Mouse (Mus musculus): ENCODE measurements at regions not wholly inside any gene's neighbourhood (a gene's known extent, or its start where the extent isn't known, plus 50 kb on each side); places are given as distances from the start of the nearest gene placed in this dataset.

DNA sequence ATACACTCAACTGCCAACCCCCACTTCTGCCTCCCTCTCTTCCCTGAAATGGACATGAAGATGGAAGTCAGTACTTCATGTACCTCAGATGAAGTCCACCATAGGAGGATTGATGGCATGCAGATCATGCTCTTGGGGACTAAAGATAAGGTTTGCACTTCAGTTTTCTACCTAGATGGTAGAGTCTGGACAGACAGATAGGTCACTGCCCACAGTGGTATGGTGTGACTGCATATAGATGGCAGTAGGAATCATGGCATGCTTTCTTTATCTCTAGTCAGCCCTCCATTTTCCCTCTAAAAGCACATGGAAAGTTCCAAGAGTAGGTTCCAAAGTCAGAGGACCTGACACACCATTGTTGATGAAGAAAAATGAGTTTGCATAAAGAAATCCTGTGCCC, 145.6 kb upstream of the Mocs2 start:
- no peak for DNase-seq
- intact Hi-C loops (cut with DNase I) = no loop called here

DNA sequence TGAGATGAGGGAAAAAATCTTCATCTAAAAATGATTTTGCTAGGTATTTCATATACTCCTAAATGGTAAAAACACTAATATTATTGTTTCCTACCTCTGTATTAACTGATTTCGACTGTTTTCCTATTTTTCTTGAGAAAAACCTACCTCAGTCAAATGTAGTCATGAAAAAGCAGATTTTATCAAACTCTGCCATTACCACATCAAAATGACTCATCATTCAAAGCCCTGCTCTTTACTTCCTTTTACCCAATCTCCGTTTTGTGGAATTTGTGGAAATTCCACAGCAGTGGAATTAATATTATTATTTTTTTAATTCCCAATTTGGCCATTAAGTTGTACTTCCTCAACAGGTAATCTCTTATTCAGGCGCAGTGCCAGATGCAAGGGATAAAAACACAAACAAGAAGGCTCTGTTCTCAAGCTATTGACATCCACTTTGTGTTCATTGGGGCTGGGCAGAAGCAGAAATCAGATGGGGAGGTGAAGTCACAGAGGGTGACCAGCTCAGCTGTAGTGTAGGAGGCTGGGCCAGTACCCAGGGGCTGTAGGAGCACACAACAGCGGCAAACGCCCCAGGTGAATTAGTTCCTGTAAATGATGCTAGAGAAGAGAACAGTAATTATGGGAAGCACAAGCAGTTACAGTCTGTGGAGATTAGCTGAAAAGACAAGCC, 138.2 kb upstream of the Mocs2 start:
- intact Hi-C loops (cut with DNase I) = no loop called here
- no peak for DNase-seq

DNA sequence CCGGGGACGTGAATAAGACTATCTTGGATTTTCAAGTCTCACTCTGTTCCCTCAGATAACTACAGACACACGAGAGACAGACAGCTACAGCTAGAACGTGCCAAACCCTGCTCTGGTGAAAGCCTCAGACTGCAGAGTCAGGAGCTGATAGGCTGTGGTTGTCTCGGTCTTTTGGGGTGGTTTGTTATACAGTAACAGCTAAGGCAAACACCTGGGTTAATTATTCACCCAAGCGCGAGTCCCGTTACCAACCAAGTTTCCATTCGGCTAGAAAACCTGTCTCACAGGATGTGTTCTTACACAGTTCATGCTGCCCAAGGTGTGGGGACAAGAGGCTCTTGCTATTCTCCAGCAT, 137.7 kb upstream of the Mocs2 start:
- intact Hi-C loops (cut with DNase I) = no loop called here
- no peak for DNase-seq

DNA sequence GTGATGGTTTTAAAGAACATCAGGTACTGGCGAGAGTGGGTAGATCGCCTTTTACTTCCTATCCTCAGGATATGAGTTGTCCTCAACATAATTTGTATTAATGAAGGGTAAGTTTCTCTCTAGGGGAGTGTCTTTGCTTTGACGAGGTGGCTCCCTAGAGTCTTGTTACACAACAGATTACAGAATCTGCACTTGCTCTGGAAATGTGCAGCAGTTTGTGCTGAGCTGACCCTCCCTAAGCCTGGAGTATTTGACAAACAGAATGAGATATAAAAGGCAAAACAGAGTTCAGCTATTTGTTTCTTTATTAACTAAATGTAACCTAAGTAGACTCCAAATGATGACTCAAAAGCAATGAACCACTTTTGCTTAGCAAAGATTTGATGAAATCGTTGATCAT, 136.8 kb upstream of the Mocs2 start:
- no peak for DNase-seq
- intact Hi-C loops (cut with DNase I) = no loop called here

DNA sequence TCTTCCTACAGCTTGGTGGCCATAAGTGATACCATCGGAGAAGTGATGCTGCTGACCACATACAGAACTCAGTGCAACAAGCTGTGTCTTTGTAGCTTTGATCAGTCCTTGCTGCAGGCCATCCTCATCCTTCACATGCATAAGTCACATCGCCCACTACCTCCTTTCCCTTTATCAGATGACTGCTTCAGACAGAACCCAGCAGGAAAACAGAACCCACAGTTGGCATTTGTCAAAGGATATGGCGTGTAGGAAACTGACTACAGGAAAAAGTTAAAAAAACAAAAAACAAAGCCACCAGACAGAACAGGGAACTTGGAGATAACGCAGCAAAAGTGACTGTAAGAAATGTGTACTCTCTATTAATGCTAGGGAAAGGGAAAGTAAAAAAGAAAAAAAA, 136.1 kb upstream of the Mocs2 start:
- intact Hi-C loops (cut with DNase I) = no loop called here
- DNase-seq = no peak

DNA sequence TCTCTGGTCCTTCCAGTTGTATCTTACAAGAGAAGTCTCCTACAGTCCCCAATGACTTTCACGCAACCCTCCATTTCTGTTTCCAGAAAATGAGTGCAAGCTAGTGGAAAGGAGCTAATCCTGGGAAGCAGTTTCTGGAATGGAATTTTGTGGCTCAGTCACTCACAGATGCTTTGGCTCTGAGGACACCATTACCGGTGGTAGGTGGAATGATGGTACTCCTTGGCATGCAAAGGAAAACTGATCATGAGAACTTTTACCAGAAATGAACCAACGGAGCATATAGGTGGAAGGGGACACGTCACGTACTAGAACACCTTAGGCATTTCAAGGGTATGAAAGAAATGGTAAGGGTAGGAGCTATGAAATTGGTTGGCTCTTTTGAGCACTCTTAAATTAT, 135.1 kb upstream of the Mocs2 start:
- DNase-seq = no peak

DNA sequence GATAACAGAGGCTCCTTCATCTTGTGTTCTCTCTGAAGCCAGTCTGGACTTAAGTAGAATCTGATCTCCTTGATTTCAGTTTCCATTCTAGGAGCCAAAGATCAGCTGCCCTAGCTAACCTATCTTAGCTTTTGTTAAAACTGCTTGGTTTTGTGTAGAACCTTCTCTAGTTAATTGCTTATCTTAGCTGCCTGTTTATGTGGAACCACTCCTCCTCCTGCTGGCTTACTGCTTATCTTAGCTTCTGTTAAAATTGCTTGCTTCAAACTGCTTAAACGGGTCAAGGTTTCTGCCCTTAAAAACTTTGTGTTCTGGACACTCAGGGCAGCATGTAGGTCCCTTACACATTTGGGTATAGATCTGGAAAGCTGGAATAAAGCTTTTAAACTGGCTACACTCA, 133.7 kb upstream of the Mocs2 start:
- intact Hi-C loops (cut with DNase I) = no loop called here

More for the DNA sequence above, 135.1 kb upstream of the Mocs2 start:
- intact Hi-C loops (cut with DNase I) = no loop called here

DNA sequence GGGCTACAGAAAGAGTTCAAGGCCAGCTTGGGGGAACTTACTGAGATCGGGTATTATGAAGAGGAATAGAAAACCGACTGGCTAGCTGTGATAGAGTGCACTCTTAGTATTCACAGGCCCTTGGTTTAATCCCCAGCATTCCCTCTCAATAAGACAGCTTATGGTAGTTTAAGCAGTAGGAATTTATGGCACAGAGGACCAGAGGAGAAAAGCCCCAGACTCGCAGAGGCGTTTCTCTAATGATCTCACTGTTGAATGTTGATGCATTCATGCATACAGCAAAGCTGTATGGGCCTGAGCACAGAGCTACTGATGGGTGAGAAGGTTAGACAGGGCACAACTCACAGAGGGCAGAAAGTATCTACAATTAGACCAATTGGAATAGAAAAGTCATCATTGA, 132.7 kb upstream of the Mocs2 start:
- DNase-seq = no peak
- intact Hi-C loops (cut with DNase I) = no loop called here

More for the DNA sequence above, 133.7 kb upstream of the Mocs2 start:
- DNase-seq = no peak

DNA sequence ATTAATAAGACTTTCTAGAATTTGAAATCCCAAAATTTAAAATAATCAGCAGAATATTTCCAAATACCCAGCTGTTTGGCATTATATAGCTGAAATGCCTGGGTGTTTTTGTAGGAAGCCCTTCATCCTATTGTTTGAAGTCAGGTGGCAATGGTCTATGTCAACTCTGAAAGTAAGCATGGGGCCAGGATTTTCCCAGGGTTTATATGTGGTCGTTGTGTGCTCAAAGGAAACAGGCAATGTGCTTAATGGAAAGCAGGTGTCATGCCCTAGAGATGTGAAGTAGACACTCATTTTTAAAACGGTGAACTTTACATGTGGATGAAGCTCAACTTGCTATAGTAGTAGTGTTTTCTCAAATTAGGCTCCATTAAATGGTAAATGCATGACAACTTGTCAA, 105.4 kb upstream of the Mocs2 start:
- no peak for DNase-seq
- intact Hi-C loops (cut with DNase I) = no loop called here

DNA sequence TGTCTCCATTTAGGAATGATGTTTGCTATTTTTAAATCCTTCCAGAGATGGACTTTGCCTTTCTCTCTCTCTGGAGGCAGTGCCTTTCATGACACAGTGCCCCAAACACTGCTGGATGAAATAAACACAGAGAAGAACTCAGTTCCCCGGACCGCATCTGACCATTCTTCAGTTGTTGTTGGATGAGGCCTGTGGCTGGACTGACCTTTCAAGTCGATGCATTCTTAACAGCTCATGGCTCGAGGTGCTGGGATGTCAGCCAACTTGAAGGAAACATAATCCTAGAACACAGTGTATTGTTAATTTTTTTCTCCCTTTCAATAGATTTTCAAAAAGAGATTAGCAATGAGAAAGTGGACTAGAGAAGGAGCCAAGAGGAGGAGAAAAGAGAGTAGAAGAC, 98.3 kb upstream of the Mocs2 start:
- intact Hi-C loops (cut with DNase I) = no loop called here
- peak; percentile 16 to 54 for DNase-seq

DNA sequence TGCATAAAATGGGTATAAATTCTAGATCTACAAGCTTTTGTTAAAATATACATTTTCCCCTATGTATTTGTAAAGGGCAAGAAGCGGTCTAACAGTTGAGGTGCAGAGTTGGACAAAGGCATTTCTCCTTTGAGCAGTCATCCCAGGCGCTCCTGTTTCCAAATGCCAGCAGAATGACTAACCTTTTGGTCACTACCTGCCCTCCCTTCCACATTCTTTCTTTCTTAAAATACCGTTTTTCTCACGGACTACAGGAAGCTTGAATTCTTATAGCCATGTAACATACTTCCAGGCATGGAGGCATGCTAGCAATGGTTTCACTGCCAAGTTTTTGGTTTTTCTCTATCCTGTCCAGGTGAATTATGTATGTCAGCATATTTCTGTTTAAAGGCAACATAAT, 91.2 kb upstream of the Mocs2 start:
- no peak for DNase-seq
- intact Hi-C loops (cut with DNase I) = no loop called here

DNA sequence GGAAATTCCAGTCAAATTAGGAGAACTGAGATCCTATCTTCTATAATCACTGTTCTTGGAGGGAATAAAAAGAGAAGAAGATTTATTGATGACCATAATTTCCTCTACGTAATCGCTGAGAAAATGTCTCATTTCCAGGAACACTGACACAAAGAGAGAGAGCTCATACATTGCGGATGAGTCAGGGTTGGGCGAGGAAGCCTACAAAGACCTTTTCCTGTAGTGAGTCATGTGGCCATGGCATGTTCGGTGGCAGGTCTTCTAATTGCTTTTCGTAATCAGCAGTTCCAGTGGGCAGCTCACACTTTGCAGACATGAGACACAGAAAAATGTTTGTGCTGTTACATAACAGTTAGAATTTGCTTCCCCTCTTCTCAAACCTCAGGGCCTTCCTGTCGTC, 83.0 kb upstream of the Mocs2 start:
- intact Hi-C loops (cut with DNase I) = no loop called here
- no peak for DNase-seq

DNA sequence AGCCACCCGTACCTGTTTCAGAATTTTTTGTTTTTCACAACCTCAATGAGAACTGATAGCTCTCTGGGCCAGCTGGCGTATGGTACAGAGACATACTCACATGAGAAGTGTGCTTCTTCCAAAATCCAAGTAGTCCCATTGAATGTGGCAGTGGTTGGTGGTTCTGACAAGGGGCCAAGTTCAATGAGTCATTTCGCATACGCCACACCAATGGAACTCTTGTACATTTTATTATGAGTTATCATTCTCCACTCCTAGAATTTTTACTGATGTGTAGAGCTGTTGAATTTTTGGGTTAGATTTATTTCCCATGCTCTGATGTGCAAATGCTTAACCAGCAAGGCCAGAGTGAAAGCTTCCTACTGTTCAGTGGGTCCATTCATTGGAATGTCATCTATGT, 82.0 kb upstream of the Mocs2 start:
- intact Hi-C loops (cut with DNase I) = no loop called here
- DNase-seq = no peak

DNA sequence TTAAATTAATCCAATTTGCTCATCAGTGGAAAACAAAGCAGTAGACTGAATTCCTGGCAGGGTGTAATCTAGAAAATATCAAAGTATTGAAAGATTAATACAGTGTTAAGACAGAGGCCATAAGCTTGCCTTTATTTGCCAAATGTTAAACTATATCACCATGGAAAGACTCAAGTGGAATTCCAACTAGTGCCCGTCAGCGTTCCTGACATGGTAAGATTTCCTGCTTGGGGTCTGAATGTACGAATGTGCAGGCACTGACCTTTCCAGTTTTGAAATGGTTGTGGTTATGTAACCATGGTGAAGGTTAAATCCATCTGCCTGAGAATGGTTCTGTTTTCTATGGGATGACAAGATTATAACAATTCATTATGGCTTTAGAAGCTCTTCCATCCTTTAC, 75.5 kb upstream of the Mocs2 start:
- intact Hi-C loops (cut with DNase I) = no loop called here
- no peak for DNase-seq

DNA sequence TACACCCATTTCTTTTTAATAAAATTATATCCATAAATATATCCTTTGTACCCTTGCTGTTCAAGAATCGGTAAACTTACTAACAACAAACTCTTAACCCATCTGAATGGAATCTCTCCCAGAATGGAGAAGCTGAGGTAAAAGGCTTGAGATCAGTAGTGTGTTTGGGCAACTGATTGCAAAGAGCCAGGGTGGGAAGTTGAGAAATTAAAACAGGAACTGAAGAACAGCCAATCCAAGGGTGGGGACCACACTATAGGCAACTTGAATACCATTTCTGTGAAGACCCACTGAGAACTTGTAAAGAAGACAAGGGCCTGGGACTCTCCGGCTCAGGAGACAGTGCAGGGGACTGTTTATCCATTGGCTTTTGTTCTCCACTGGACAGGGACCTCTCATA, 72.2 kb upstream of the Mocs2 start:
- DNase-seq = no peak
- intact Hi-C loops (cut with DNase I) = no loop called here

DNA sequence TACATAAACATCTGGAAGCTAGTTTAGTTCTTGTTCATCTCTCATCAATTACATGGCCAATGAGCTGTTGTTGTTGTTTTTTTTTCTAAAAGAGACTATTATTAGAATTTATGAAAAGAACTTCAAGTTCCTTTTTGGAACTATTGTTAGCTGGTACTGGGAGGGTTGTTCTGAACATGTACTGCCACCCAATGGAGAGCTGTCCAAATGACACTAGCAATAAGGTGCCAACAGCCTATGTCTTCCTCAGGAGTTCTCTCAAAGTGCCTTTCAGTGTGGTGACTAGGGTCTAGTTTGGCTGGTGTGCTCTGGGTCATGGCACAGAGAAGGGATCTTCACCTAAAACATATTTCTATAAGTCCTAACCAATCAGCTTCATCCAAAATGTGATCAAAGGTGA, 60.6 kb upstream of the Mocs2 start:
- intact Hi-C loops (cut with DNase I) = no loop called here

DNA sequence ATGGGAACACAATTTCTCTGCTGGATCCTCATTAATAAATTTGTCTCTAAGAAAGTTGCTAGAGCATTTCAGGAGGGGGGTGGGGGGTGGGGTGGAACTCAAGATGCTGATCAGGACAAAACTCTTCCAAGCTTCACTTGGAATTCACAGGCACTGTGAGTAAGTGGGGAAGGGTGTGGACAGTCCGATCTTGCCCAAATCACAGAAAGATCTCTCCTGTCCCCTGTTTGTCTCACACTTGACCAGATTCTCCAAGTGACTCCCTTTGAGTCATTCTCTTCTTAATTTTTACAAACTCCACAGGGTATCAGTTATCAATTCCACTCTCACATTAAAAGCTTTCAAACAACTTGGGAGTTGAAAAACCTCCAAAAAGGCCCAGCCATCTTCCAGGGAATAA, 58.1 kb upstream of the Mocs2 start:
- no peak for DNase-seq

More for the DNA sequence above, 60.6 kb upstream of the Mocs2 start:
- no peak for DNase-seq

DNA sequence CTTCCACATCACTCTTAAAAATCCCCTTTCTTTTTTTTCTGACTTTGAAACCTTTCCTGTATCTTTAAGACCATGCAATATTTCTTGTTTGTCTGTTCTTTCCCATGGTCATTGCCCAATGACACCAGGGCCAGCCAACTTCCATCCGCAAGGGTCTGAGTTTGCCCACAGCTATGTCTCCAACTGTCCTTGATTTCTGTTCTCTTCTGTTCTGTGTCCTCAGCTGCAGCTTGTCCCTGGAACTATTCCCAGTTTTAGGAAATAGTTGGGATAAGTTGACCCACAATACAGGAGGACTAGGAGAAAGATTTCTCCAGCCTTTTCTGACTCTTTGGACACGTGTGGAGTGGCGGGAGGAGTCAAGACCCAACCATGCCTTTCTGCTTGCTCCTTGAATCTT, 57.1 kb upstream of the Mocs2 start:
- intact Hi-C loops (cut with DNase I) = no loop called here
- peak; percentile 38 to 62 for DNase-seq

More for the DNA sequence above, 58.1 kb upstream of the Mocs2 start:
- intact Hi-C loops (cut with DNase I) = no loop called here

Small RNA genes lying in the stretch of these regions (microRNA-seq; reads per million reads assigned to microRNA genes)
- 0 reads per million in 2 experiments for gene Gm25950
